In the genomic region with DNA sequence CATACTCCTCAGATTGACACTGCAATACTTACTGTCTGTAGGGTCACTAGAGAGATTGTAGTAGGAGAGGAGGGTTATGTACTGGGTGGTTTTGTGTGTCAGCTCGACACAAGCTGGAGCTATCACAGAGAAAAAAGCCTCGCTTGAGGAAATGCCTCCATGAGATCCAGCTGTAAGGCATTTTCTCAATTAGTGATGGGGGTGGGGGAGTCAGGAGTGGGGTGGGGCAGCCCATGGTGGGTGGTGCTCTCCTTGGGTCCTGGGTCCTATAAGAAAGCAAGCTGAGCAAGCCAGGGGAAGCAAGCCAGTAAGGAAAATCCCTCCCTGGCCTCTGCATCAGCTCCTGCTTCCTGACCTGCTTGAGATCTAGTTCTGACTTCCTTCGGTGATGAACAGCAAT, we compare ENCODE assay signal across 21 mouse cellular contexts.
DNase-seq lines count a peak whose midpoint lies in the region; ATAC-seq lines count a peak whose summit lies in the region.
"Had no signal": no experiment of that assay in that cellular context is flagged by ENCODE, and none has a peak within 500 bp of the region (broad histone marks: within the 10 kb centered on the region; RNA-seq: fewer than 3 reads in every experiment).

No protein-coding gene starts in this region.

- H3K9me3 ChIP-seq in heart, embryonic 12.5 days (replicated peaks), result no peaks in the 10 kb centered on the region
- H3K9me3 ChIP-seq in embryonic facial prominence, embryonic 14.5 days (ENCODE audit: control insufficient read depth, low read length), result no peaks in the 10 kb centered on the region
- H3K9me3 ChIP-seq in limb, embryonic 15.5 days, result no peaks in the 10 kb centered on the region
- H3K9me3 ChIP-seq: forebrain, embryonic 10.5 days; forebrain, embryonic 15.5 days; G1E; hindbrain, embryonic 10.5 days; hindbrain, embryonic 15.5 days; liver, embryonic 15.5 days; lung, embryonic 15.5 days; midbrain, embryonic 10.5 days; midbrain, embryonic 15.5 days had no signal

- H3K36me3 ChIP-seq in heart, embryonic 12.5 days, result no peaks in the 10 kb centered on the region
- H3K36me3 ChIP-seq in embryonic facial prominence, embryonic 14.5 days (ENCODE audit: control insufficient read depth, insufficient read depth, low read length), result no peaks in the 10 kb centered on the region
- no peaks in the 10 kb centered on the region for H3K36me3 ChIP-seq in limb, embryonic 15.5 days
- H3K36me3 ChIP-seq: forebrain, embryonic 10.5 days; forebrain, embryonic 15.5 days; G1E; hindbrain, embryonic 10.5 days; hindbrain, embryonic 15.5 days; liver, embryonic 15.5 days; lung, embryonic 15.5 days; midbrain, embryonic 10.5 days; midbrain, embryonic 15.5 days had no signal

- no peak overlapping the region for H3K27ac ChIP-seq in heart, embryonic 12.5 days (ENCODE audit: poor library complexity, severe bottlenecking)
- peak overlapping the region; percentile 16; the same call in 1 of the 2 replicates for H3K27ac ChIP-seq in embryonic facial prominence, embryonic 14.5 days (replicated peaks; ENCODE audit: low read depth, low read length)
- H3K27ac ChIP-seq in limb, embryonic 15.5 days, result peak overlapping the region; percentile 30; the same call in 1 of the 2 replicates
- H3K27ac ChIP-seq: forebrain, embryonic 10.5 days; forebrain, embryonic 15.5 days; hindbrain, embryonic 10.5 days; hindbrain, embryonic 15.5 days; liver, embryonic 15.5 days; lung, embryonic 15.5 days; midbrain, embryonic 10.5 days; midbrain, embryonic 15.5 days had no signal

- H3K4me1 ChIP-seq in heart, embryonic 12.5 days (replicated peaks), result no peaks in the 10 kb centered on the region
- no peaks in the 10 kb centered on the region; the same call in 1 of the 2 replicates for H3K4me1 ChIP-seq in embryonic facial prominence, embryonic 14.5 days (ENCODE audit: control insufficient read depth, insufficient read depth, low read length)
- H3K4me1 ChIP-seq in limb, embryonic 15.5 days, result peaks cover 7% of the 10 kb centered on the region
- H3K4me1 ChIP-seq: liver, embryonic 15.5 days; lung, embryonic 15.5 days; midbrain, embryonic 10.5 days; midbrain, embryonic 15.5 days had no signal

- H3K4me2 ChIP-seq in heart, embryonic 12.5 days, result no peak overlapping the region
- no peak overlapping the region for H3K4me2 ChIP-seq in embryonic facial prominence, embryonic 14.5 days (ENCODE audit: low read depth, low read length)
- H3K4me2 ChIP-seq in limb, embryonic 15.5 days, result no peak overlapping the region
- H3K4me2 ChIP-seq: forebrain, embryonic 15.5 days; heart, embryonic 11.5 days; hindbrain, embryonic 15.5 days; liver, embryonic 15.5 days; lung, embryonic 15.5 days; midbrain, embryonic 15.5 days had no signal

- H3K9ac ChIP-seq in heart, embryonic 12.5 days, result no peak overlapping the region
- H3K9ac ChIP-seq in embryonic facial prominence, embryonic 14.5 days (ENCODE audit: low read depth, low read length), result no peak overlapping the region
- no peak overlapping the region for H3K9ac ChIP-seq in limb, embryonic 15.5 days
- H3K9ac ChIP-seq: forebrain, embryonic 15.5 days; hindbrain, embryonic 15.5 days; liver, embryonic 15.5 days; lung, embryonic 15.5 days; midbrain, embryonic 15.5 days had no signal

- DNase-seq in heart, adult 18-20 months, result peak; percentile 16 to 20
- DNase-seq in kidney, postnatal 14 days, result peak; percentile 24
- no peak for DNase-seq in kidney, adult 11 months
- peak; percentile 54 for DNase-seq in embryonic facial prominence, embryonic 14.5 days (ENCODE audit: low spot score)
- no peak for DNase-seq in cerebellum, adult 9-10 months
- DNase-seq: cerebellum, adult 8-10 months; spleen, adult 18-20 months; thymus, postnatal 4 days had no signal

- WGBS in heart, embryonic 12.5 days, result 46% methylated on average over 3 of the region's 3 CpGs
- 16% methylated on average over 3 of the region's 3 CpGs for WGBS in embryonic facial prominence, embryonic 14.5 days
- WGBS in limb, embryonic 15.5 days, result 21% methylated on average over 3 of the region's 3 CpGs

- no peaks in the 10 kb centered on the region for H3K27me3 ChIP-seq in heart, embryonic 12.5 days (replicated peaks)
- no peaks in the 10 kb centered on the region for H3K27me3 ChIP-seq in embryonic facial prominence, embryonic 14.5 days (replicated peaks; ENCODE audit: control insufficient read depth, insufficient read depth, low read length)
- H3K27me3 ChIP-seq in limb, embryonic 15.5 days, result no peaks in the 10 kb centered on the region
- H3K27me3 ChIP-seq: forebrain, embryonic 15.5 days; hindbrain, embryonic 15.5 days; liver, embryonic 15.5 days; lung, embryonic 15.5 days; midbrain, embryonic 15.5 days had no signal

- H3K4me3 ChIP-seq in heart, embryonic 12.5 days, result no peak overlapping the region
- no peak overlapping the region for H3K4me3 ChIP-seq in embryonic facial prominence, embryonic 14.5 days (ENCODE audit: low read depth, low read length)
- H3K4me3 ChIP-seq in limb, embryonic 15.5 days, result no peak overlapping the region
- H3K4me3 ChIP-seq: forebrain, embryonic 10.5 days; forebrain, embryonic 15.5 days; hindbrain, embryonic 10.5 days; hindbrain, embryonic 15.5 days; liver, embryonic 15.5 days; lung, embryonic 15.5 days; midbrain, embryonic 10.5 days; midbrain, embryonic 15.5 days had no signal

- ATAC-seq in heart, embryonic 12.5 days (ENCODE audit: insufficient number of reproducible peaks, low FRiP score), result no peak
- no peak for ATAC-seq in embryonic facial prominence, embryonic 14.5 days (ENCODE audit: low read depth)
- ATAC-seq in limb, embryonic 15.5 days (ENCODE audit: insufficient number of reproducible peaks, low FRiP score, low TSS enrichment, low read depth), result no peak
- ATAC-seq: forebrain, embryonic 15.5 days; inflammation-experienced regulatory T-cells, adult 6 months; midbrain, embryonic 15.5 days had no signal

Comparison
In these comparisons a context has a peak if more than half of its experiments do, and no peak if none do; other contexts are left out.
1. DNase-seq: peak in heart, adult 18-20 months (2 of 2), kidney, postnatal 14 days (single experiment) and embryonic facial prominence, embryonic 14.5 days (single experiment); none in kidney, adult 11 months (single experiment) and cerebellum, adult 9-10 months (single experiment).